Mouse (Mus musculus) myocyte (in vitro differentiated cells): Measurements from ENCODE around the gene Zfp131.

ENCODE experiments used
- CEBPB ChIP-seq: IDR thresholded peaks from 2 replicates; pipeline ENCODE4 v1.6.1; 2011; ENCODE audit warnings: mild to moderate bottlenecking, moderate library complexity; ENCODE audit not compliant: poor library complexity, insufficient read depth, severe bottlenecking
- E2F4 ChIP-seq: IDR thresholded peaks from one replicate; pipeline ENCODE4 v1.6.1; 2011; ENCODE audit warnings: mild to moderate bottlenecking, control low read depth, moderate library complexity; ENCODE audit not compliant: insufficient read depth
- MAX ChIP-seq: IDR thresholded peaks from one replicate; pipeline ENCODE4 v1.6.1; 2011; ENCODE audit warnings: low read depth, mild to moderate bottlenecking, control low read depth
- MYOD1 ChIP-seq, 3 experiments: IDR thresholded peaks; one replicate each; pipeline ENCODE4 v1.6.1; 2011; ENCODE audit warnings: control low read depth in 2 of 3, low read depth in 2 of 3, mild to moderate bottlenecking in 2 of 3, moderate library complexity in 1 of 3; ENCODE audit not compliant: insufficient read length in 2 of 3, control insufficient read depth in 1 of 3
- MYOG ChIP-seq, 3 experiments: IDR thresholded peaks; one replicate each; pipeline ENCODE4 v1.6.1; 2011; ENCODE audit warnings: control low read depth in 2 of 3, low read depth in 2 of 3, mild to moderate bottlenecking in 2 of 3; ENCODE audit not compliant: insufficient read length in 2 of 3, control insufficient read depth in 1 of 3, insufficient read depth in 1 of 3
- POLR2A ChIP-seq: IDR thresholded peaks from one replicate; pipeline ENCODE4 v1.6.1; 2011; ENCODE audit warnings: low read depth, mild to moderate bottlenecking, control low read depth, moderate library complexity; ENCODE audit not compliant: insufficient read length
- POLR2AphosphoS2 ChIP-seq: IDR thresholded peaks from one replicate; pipeline ENCODE4 v1.6.1; 2011; ENCODE audit warnings: low read depth, control low read depth; ENCODE audit not compliant: insufficient read length
- REST ChIP-seq: IDR thresholded peaks from one replicate; pipeline ENCODE4 v1.6.1; 2011; ENCODE audit warnings: mild to moderate bottlenecking, control low read depth, moderate library complexity; ENCODE audit not compliant: insufficient read depth, insufficient read length
- SRF ChIP-seq: IDR thresholded peaks from one replicate; pipeline ENCODE4 v1.6.1; 2011; ENCODE audit warnings: low read depth; ENCODE audit not compliant: control insufficient read depth, insufficient read length
- TCF12 ChIP-seq: IDR thresholded peaks from one replicate; pipeline ENCODE4 v1.6.1; 2011; ENCODE audit warnings: mild to moderate bottlenecking, control low read depth; ENCODE audit not compliant: poor library complexity, insufficient read depth, severe bottlenecking
- TCF3 ChIP-seq: IDR thresholded peaks from one replicate; pipeline ENCODE4 v1.6.1; 2011; ENCODE audit warnings: low read depth, control low read depth; ENCODE audit not compliant: insufficient read length
- USF1 ChIP-seq: IDR thresholded peaks from one replicate; pipeline ENCODE4 v1.6.1; 2011; ENCODE audit warnings: low read depth, mild to moderate bottlenecking, control low read depth, moderate library complexity

DNA sequence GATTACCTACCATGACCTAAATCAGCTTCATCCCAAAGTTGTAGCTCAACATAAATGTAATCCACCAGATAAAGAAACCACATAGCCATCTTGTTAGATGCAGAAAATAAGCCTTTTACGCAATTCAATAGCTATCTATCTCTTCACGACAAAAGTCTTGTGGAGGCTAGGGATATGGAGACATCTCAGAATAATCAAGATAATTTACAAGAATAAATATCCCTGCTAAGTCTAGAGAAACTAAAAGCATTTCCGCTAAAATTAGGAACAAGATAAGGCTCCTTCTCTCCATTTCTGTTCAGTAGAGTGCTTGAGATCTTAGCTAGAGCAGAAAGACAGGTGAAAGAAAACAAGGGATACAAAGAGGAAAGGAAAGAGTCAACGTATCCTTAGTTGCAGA is 43.8 kb downstream of the Zfp131 start:
- no peak for TF ChIP-seq POLR2A
- no peak for TF ChIP-seq MAX
- TF ChIP-seq CEBPB: no peak
- TF ChIP-seq TCF3: no peak
- TF ChIP-seq REST: no peak
- no peak for TF ChIP-seq TCF12
- no peak for TF ChIP-seq USF1
- no peak for TF ChIP-seq SRF
- no peak for TF ChIP-seq POLR2AphosphoS2
- no peak for TF ChIP-seq MYOG (IDR thresholded peaks at IDR 0.05; ENCODE audit: control insufficient read depth in 1 of 3, insufficient read depth in 1 of 3, insufficient read length in 2 of 3, low read depth in 2 of 3)
- TF ChIP-seq MYOD1 (IDR thresholded peaks at IDR 0.05; ENCODE audit: control insufficient read depth in 1 of 3, insufficient read length in 2 of 3, low read depth in 2 of 3): no peak
- no peak for TF ChIP-seq E2F4
